Mouse (Mus musculus): ENCODE measurements at regions not wholly inside any gene's neighbourhood (a gene's known extent, or its start where the extent isn't known, plus 50 kb on each side); places are given as distances from the start of the nearest gene placed in this dataset.
"Not testable (repeated sequence)": the region's sequence is repeated elsewhere in the genome, so short reads cannot be mapped to it uniquely, and the experiment has no call there.

DNA sequence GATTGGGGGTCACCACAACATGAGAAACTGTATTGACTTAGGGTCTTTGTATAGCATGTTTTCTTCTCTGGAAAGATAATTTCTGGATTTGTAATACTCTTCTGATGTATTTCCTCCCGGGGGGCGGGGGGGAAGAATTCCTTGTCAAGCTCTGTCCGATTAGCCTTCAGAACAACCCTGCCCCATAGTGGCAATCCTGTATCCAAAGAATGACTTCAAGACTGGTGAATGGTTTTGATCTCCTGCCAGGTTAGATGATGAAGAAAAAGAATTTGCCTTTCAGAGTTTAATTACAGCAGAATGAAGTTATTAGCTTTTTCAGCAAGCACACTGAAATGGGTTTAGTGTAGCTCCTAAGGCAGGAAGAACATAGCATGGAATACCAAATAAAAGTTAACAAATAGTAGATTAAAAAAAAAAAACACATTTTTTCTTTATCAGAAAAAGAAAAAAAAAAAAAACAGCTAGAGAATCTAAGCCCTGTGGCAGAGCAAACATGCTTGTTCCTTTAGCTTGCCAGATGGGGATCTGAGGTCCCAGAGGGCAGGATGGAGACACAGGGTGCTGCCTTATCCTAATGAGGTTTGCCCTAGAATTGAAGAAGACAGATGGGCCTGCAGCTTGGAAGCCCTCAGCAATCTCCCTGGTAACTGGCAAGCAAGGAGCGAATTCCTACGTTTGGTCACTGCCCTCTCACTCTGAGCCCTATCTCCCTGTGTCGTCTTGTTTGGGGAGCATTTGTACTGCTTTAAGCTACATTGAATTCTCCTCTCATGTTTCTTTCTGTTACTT lies 280.9 kb upstream of the Gm9972 start:
- no peak for DNase-seq (ENCODE audit: low spot score in 2 of 2)

DNA sequence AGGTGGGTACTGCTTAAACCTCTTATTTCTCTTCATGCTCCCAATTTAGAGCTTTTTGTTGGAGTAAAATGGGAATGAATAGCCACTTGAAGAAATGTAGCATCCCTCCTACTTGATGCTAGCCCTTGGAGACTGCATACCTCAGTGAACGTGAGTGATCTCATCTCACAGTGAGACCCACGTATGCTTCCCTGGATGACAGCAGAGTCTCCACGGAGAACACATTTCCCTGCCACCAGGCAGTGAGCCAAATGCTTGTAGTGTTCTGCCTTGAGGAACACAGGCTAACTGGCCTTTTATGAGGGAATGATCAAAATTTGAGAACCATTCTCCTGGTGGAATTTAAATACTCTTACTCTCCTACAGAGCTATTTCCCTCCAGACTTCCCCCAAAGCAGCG lies 280.1 kb upstream of the Gm9972 start:
- DNase-seq (ENCODE audit: low spot score in 2 of 2) = no peak

DNA sequence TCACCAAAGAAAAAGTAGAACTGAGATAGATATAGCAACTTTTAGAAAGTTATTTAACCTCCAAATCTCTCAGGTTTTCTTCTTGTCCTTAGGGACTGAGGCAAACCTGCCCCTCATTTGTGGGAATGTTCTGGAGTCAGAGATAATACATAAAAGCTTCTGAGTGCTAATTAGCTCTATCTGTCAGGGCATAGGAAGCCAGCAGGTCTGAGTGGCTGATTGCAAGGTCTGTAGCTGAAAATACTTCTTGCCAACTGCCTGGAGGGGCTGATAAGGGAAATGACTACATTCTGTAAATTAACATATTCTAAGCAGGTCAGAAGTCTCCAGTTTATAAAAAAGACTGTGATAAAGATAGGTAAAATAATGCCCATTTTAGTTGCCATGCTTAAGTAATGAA lies 270.3 kb upstream of the Gm9972 start:
- no peak for DNase-seq (ENCODE audit: low spot score in 2 of 2)

DNA sequence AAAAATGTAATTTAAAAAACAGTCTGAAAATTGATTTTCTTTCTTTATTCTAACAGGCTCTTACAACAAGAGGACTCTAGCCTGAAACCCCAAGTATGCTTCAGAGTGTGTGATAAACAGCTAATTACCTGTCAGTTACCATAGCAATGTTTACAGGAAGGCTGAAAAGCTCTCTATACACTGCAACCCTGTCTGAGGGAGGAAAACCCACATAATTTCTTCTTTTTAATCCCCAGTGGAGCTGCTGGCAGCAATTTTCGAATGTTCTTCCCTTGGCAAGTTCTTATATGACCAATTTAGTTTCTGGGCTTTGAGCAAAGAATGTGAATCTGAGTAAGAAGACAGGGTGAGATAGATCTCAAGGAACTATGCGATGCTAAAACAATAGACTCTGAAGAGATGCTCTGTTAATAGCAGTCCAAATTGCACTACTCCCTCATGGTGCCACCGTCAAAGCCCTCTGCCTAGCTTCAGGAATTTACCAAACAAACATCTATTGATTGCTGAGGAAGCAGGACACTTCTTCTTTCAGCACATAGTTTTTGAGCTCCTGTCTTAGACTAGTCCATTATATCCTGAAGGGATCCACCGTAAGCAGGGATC lies 260.4 kb upstream of the Gm9972 start:
- peak in 1 of 2 experiments; percentile 40 for DNase-seq (ENCODE audit: low spot score in 2 of 2)

DNA sequence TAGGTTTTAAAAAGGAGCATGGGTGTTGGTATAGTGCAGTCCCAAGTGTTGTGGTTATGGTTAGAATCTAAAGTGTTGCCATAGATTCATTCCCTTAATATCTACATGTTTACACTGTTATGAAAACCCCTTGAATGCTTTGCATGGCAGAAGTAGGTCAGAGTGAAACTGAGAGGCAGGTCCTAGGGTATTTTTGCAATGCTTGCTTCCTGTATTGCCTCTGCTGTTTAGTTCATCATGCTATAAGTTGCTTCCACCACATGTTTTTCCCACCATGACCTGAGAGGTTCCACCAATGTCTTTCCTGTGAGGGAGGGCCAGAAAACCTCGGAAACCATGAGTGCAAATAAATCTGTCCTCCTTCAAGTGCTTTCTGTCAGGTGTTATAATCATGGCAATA lies 224.1 kb upstream of the Gm9972 start:
- no peak for DNase-seq (ENCODE audit: low spot score in 2 of 2)

DNA sequence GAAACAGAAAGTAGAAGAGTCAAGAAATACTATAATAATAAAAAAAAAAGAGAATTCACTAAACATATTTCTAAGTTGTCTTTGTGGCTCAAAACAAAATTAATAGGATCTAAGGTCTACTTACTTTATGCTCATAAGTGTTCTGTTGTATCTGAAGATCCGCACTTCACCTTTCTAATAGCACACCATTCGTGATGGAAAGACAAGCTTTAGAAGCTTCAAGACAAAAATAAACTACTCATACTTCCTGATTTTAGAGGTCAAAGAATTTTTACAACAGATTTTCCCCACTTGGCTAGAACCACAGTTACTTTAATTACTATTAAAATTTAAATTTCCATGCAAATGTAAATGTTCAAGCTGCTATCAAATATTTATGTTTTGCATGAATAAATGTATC lies 219.8 kb upstream of the Gm9972 start:
- no peak for DNase-seq (ENCODE audit: low spot score in 2 of 2)

DNA sequence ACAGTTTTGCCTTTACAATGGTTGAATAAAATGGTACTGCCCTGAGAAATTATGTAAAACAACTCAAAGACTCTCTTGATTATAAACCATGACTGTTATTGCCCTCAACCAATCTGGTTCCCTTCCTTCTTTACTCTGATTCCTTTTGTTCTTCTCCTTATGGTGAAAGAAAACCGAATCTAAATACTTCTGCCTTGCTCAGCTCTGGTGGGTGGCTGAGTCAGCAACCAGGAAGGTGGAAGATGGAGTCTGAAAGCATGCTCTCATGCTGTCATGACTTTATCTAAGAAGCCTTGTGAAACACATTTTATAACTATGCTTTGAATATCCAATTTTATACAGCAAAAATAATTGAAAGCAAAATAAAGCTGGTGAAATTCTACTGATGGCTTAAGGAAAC lies 212.7 kb upstream of the Gm9972 start:
- DNase-seq (ENCODE audit: low spot score in 2 of 2) = peak in 1 of 2 experiments; percentile 9

DNA sequence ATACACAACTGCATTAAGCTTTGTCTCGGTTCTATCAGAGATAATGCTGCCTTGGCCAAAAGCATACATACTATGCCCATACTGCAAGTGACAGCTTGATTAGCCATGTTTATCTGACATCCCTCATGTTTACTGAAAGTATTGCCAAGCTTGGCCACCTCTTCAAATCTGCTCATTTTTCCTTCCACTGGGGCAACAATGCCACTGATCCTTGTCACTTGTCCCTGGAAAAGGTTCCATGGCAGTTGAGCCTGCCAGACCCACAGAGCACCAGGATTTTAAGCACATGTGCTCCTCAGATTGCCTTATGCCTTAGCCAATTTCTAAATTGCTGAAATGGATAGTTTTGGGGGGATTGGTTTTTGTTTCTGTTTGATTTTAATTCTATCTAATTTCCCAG lies 189.8 kb upstream of the Gm9972 start:
- DNase-seq (ENCODE audit: low spot score in 2 of 2) = no peak

DNA sequence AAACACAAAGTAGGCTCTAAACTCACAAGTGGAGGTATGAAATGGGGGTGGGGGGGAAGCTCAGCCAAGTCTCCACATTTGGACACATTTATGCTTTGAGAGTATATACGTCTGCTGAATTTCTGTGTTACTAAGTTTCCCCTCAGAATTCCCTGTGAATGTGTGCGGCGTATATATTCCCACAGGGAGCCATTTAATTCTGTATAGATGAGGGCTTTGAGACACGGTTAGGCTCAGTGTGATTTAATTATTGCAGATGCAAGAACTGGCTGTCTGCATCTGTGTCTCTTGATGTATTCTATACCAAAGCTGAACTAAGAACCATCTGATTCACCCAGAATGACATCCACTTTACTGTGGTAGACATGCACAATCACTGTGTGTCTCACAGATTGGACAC lies 181.1 kb upstream of the Gm9972 start:
- DNase-seq (ENCODE audit: low spot score in 2 of 2) = no peak

DNA sequence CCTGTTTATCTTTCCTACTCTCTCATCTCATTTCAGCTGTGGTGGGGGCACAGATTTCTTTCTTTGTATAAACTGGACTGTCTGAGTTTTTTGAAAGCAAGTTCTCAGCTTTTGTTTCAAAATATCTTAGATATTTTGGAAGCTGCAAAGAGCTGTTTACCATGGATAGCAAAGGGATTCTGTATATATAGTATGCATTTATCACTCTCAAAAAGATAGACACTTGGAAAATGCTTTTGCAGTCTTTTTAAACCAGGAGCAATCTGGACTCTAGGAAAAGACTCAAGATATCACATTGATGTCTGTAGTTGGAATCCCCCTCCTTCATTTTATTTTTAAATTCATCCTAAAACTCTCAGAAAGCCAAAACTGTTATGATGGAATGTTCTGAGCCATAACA lies 177.9 kb upstream of the Gm9972 start:
- DNase-seq (ENCODE audit: low spot score in 2 of 2) = no peak

DNA sequence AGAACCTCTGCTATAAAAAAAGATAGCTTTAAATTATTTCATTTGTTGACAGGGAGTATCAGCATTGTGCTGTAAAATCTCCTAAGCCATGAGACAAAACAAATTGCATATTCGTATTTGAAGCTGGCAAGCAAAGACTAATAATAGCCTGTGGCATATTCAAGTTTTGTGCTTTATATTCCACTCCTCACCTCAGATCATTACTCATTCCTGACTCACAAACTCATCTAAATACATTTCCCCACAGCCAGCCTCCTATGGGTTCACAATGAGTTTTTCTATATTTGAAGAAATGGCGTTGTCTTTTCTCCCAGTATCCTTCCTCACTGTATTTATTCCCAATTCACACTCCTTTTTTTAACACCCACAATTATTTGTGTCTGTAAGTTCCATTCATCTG lies 161.5 kb upstream of the Gm9972 start:
- DNase-seq (ENCODE audit: low spot score in 2 of 2) = no peak

DNA sequence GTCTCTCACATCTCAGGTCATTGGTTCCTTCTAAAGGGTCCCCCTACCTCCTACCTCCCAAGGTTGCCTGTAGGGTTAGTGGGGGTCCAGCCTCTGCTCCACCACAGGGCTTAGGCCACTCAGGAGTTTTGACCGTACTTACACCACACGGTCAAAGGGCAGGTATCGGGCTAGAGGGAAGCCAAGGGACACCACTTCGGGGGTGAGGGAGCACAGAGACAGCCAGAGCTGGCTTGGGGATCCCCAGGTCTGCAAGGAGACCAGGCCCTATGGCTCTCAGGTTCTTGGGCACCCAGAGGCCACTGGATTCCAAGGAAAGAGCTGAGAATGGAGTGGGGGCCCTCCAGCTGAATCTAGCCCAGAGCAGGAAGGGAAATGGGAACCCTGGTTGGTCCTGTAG lies 135.5 kb upstream of the Gm9972 start:
- DNase-seq (ENCODE audit: low spot score in 2 of 2) = no peak

DNA sequence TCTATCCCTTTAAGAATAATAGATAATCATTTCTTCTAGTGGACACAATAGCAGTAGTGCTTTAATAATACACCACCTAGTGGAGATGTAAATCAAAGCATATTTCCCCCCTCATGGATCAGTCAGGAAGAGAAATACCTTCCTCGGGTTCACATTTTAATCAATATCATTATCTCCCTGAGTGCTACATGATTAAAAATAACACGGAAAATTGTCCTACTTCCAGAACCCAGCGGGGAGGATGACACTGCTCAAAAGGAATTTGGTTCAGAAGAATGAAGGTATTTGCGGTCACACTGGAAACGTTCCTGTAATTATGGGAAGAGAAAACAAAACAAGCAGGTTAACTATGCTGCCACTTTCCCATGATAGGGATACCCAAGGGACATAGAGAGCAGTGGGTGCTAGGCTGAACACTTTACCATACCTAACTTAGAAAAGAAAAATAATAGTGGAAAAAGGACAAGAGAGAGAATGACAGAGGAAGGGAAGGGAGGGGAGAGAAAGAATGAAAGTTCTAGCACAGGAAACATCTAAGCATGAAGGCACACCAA lies 132.0 kb upstream of the Gm9972 start:
- no peak for DNase-seq (ENCODE audit: low spot score in 2 of 2)

DNA sequence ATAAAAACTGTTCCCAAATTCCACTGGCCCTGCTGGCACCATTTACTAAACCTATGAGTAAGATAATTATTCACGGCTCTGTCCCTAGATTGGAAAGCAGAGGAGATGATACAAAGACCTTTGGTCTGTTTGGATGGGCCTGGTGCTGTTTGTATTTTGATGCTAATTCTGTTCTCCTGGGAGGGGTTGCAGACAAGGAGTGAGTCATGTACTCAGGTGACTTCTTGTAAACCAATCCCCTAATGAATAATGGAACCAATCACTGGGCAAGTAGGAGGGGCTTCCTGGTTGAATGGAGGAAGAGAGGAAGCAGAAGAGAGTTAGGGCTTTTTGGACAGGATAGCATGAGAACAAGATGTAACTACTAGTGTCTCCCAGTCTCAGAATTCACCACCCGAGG lies 130.0 kb upstream of the Gm9972 start:
- no peak for DNase-seq (ENCODE audit: low spot score in 2 of 2)

DNA sequence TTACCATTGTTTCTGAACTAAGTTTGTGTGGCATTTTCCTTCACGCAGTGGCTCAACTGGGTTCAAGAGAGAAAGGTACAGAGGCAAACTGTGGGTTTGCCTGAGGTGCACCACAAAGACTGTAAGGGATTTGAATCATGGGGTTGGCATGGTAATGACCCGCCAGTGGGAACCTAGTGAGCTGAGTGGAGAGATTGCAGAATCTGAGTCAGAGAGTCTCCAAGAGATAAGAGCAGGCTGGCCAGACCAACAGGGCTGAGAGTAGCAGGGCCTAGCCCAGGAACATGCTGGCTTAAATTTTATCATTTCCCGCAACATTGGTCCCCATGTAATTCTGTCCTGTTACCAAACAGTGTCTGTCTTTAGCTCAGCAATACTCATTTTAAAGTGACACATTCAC lies 129.5 kb upstream of the Gm9972 start:
- DNase-seq (ENCODE audit: low spot score in 2 of 2) = no peak

DNA sequence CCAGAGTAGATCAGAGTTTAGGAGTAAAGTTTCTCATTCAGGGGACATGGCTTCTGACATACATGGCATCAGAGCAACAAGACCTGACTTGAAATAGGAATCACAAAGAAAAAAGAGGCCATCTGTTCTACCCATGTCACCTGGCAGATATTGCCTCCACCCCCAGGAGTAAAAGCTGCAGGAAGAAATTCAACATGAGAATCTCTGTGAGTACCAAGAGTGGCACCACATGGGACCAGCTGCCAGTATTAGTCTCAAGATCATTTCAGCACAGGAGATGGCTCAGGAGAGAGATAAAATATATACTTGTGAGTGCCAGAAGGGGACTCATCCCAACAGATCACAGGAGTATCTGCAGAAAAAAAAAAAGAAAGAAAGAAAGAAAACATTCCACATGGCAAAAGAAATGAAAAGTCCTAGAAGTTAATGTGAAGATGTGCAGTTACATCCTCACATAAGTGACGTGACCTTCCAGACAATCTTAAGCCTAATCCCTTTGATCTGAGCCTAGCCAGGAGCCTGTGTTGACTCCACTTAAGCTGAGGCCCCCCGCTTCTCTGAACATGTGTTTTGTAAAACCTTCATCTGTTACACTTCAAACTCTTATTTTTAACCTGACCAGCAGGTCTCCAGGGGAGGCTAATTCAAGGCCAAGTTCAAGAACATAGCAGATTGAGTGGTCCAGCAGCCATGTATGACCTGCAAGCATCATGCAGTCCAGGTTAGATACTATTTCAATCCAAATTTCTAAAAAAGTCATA lies 118.9 kb upstream of the Gm9972 start:
- no peak for DNase-seq (ENCODE audit: low spot score in 2 of 2)

DNA sequence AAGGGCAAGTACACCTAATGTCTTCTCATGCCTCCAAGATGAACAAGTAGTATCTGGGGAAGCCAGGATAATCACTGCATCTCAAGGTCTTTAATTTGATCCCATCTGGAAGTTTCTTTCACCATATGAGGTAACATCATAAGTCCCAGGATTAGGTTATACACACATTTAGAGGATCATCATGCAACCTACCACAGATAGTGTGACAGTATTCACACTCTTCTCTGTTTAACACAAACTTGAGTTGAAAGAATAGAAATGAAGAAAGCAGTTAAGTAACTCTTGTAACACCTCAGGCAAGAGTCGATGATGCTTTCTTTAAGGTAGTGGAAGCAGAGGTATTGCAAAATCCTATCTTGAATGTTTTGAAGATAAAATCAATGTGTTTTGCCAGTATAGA lies 116.3 kb upstream of the Gm9972 start:
- DNase-seq (ENCODE audit: low spot score in 2 of 2) = no peak

DNA sequence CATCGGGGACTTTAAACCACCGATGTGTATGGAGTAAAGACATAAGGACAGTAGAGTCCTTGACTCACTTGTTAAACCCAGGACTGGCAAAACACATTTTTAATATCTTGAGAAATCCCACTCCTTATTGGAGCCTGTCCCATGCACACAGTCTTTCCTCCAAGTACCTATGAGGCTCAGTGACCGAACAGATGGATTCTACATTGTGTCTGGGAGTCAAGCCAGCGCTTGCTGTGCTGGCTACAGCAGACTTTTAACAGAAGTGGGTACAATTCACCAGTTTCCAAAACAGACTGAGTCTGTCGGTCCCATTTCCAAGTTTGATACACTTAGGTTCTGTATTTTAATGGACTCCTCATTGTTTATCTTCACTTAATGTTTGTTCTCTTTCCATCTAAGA lies 108.4 kb upstream of the Gm9972 start:
- peak; percentile 27 to 88 for DNase-seq (ENCODE audit: low spot score in 2 of 2)

DNA sequence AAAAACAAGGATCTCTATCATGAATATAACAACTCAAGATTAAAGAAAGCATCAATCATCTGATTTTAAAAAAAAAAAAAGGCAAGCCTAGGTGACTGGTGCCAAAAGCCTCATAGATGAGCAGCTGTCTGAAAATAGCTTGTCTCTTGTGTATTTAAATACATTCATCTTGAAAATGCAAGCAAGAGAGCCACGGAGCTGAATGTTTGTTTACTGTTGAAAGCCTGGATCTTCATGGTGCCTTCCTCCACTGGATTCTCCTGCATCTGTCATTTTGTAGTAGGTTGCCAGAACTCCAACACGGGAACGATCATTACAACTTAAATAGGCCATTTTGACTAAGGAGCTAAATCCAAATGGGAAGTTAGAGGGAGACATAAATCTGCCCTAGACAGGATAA lies 106.6 kb upstream of the Gm9972 start:
- DNase-seq (ENCODE audit: low spot score in 2 of 2) = no peak

DNA sequence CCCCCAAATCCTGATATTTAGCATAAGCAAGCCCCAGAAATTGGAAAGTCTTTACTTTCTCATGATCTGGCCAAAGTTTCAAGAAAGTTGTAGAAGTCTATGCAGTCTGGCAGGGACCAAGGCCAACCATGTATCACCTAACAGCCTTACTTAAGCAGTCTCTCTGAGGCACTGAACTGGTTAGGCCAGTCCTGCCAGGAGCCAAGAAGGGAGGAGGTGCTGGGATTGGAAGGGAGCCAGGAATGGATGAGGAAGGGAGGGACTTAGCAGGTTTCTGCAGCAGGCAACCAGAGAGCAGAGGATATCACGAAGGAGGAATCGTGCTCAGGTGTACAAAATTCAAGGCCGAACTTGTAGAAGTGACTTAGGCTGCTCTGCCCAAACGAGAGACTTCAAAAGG lies 96.3 kb upstream of the Gm9972 start:
- DNase-seq (ENCODE audit: low spot score in 2 of 2) = not testable (repeated sequence)

DNA sequence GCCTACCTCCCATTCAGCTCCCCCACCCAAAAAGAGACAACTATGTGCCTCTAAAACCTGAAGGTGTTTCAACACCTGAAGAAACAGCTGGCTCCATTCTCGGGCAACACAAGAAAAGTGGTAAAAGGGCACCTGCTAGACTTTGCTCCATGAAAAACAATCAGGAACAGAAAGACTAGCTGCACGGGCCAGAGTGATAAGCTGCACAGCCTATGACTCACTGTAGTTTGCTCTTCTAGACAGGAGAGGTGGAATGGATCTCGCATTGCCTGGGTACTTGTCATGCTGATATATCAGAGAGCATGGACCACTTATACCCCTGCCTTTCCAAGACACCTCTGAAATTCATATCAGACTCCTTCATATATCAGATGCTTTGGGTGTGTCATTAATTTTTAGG lies 94.0 kb upstream of the Gm9972 start:
- no peak for DNase-seq (ENCODE audit: low spot score in 2 of 2)

DNA sequence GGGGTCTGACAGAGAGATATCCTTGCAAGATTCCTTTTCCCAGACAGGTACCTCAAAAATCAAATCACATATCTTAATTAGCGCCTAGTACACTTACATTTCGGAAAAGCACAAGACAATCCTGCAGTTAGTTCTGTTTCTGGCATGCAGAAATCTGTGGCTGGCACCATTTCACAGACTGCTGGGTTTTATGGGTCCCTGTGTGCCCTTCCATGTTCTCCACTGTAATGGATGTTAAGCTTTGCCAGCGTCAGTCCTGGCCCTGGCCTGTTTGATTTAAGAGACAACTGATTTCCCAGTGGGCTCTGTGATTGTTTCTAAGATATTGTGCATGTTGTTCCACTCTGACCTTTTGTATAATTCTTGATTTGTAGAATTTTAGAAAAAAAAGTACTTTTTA lies 93.3 kb upstream of the Gm9972 start:
- no peak for DNase-seq (ENCODE audit: low spot score in 2 of 2)
